Mouse (Mus musculus): ENCODE results near the gene Olfr780.
"Not testable (repeated sequence)": the region's sequence is repeated elsewhere in the genome, so short reads cannot be mapped to it uniquely, and the experiment has no call there.

Olfr780 gene

DNA sequence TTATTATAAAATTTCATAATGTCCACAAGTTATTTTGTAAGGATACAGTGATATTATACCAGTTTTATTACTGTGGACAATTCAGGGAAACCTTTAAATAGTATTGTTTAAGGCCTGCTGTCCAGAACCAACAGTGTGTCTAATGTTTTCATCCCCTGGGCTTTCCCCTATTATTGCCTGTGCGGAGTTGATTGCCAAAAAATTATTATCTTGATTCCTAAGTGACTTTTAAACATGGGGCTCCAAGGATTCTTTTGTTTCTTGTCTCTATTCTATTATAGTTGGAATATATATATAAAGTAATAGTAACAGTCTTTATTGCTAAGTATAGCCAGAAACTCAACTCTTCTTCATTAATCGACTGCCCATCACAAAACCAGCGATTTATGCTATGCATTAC, at the start of gene Olfr780:
Gene Olfr780, plus strand, starts transcription at position 301 of the 400 bp plus-strand sequence.
- CTCF ChIA-PET = no interaction called here

DNA sequence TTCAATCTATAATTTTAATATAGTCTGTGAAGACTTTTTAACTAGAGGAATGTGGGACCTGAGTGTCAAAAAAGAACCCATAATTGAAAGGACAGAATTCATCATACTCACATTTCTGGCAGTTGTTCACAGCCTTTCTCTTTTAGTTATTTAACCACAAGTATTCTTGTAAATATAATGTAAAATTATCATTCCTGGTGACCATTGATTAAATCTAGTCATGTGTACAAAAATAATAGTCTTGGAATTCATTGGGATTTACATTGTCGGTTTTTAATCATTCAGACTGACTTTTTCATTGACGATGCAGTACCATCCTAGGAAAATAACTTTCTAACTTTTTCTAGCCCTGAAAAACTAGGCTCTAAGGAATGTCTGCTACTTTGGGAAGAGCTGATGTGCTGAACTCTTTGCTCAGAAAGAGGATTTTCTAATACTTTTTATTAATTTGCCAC, 46.8 kb upstream of the Olfr780 start, which contains the start of gene Olfr777:
Gene Olfr777, minus strand, starts transcription at position 405 of the 455 bp plus-strand sequence.
- CTCF ChIA-PET = no interaction called here

DNA sequence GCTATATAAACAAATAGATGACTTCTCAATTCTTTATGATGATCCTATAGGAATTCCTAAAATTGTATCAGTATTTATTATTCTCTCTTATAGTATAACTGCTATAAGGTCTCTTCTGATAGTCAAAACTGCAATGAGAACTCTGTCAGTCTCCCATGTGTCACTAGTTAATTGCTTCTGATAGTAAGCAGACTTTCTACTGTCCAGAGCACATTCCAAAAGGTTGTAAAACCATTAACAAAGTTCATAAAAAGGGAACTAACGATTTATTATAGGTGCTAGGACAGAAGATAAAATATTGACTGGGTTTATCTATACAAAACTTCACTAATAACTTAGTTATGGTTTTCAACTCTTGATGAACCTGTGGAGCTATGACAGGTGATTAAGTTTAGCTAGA, 4.9 kb upstream of the Olfr780 start:
- CTCF ChIA-PET = not testable (repeated sequence)

DNA sequence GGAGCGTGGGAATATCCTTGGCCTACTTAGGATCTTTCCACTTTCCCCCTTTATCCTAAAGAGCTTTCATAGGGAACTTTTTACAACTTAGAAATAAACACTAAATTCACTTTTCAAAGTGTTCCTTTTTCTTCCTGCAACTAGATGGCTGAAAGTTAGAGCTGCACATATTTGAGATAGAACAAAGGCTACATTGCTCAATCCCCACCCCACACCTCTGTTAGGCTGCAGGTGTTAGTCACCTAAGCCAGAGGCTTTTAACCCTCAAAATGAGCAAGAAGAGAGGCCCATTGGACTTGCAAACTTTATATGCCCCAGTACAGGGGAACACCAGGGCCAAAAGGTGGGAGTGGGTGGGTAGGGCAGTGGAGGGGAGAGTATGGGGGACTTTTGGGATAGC, 4.4 kb upstream of the Olfr780 start:
- CTCF ChIA-PET = not testable (repeated sequence)

DNA sequence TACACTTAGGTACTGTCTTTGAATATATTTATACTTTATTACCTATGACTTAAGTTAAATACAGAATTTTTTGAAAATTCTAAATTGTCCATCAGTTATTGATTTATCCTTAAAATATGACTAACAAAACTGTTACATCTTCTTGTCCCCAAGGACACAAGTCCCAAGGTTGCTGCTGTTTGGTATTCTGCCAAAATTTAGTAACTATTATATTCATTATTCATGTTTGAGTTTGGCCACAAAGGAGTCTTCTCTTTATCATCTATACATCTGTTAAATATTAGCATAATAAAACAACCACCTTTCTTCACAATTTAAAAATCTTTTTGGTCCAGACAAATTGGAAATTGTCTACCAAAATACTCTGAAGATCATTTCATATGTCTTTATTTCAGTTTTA, 10.6 kb downstream of the Olfr780 start, which contains the start of gene Olfr781:
Gene Olfr781, plus strand, starts transcription at position 301 of the 400 bp plus-strand sequence.
- CTCF ChIA-PET = interaction anchor here (0.7 kb wide), 1 partner anchor 168 kb away, joined by 4 read pairs; no protein-coding TSS in a partner anchor

DNA sequence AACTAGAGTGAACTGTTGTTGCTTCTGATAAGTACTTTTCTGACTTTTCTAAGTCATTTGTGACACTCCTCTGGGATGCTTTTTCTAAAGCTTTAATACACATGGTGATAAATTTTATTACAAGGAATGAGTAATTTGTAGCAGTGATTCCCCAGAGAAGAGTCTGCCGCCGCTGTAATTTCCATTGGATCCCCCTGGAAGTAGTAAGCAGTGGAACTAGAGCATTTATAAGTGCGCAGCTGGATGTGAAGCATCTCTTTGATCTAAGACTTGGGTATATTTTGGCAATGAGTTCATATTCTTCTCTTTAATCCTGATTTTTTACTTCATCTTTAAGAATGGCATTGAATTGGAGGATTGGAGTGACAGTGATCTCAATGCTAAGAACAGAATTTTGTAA, 30.6 kb downstream of the Olfr780 start, which contains the start of gene Olfr782:
Gene Olfr782, plus strand, starts transcription at position 301 of the 400 bp plus-strand sequence.
- CTCF ChIA-PET = no interaction called here

DNA sequence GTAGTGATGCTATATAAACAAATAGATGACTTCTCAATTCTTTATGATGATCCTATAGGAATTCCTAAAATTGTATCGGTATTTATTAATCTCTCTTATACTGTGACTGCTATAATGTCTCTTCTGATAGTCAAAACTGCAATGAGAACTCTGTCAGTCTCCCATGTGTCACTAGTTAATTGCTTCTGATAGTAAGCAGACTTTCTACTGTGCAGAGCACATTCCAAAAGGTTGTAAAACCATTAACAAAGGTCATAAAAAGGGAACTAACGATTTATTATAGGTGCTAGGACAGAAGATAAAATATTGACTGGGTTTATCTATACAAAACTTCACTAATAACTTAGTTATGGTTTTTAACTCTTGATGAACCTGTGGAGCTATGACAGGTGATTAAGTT, 34.6 kb downstream of the Olfr780 start:
- CTCF ChIA-PET = not testable (repeated sequence)

DNA sequence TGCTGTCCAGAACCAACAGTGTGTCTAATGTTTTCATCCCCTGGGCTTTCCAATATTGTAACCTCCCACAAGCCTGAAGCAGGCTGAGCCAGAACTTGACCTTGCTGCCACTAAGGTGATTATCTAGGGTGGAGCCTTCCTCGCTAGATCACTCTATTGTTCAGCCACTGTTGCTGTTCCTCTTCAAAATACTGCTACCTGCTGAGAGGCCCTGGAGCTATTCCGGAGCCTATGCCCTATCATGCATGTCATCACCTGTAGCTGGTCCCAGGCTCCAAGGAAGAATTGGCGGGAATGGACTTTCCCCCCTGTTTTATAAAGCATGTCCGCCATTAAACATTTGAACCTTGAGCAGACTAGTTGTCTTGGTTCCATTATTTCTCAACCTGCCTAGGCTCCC, 38.6 kb downstream of the Olfr780 start:
- CTCF ChIA-PET = not testable (repeated sequence)

DNA sequence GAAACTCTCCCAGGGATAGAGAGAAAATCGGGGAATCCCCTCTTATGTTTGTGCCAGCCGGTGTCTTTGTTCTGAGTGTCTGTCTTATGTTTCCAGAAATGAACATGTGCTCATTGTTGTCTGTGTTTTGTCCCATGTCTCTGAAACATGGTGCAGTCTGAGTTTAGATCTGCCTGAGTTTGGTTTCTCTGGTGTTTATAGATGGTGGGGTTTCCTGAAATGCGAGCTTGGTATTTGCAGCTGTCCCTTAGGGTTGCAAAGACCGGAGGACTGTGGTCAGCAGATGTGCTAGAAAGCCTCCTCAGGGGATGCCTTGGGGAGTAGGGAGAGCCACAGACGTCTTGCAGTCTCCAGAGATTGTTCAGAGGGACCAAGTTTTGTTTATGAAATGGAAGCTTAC, 39.4 kb downstream of the Olfr780 start:
- CTCF ChIA-PET = no interaction called here
